Mouse (Mus musculus): ENCODE data around the gene Pnpla7.

The Pnpla7 gene

GRCm38 (mm10) chr2:24987762-24988161 lies 11.9 kb downstream of the Pnpla7 start:
- no peak for DNase-seq (ENCODE audit: low read depth in 2 of 2, low spot score in 2 of 2)

GRCm38 (mm10) chr2:24995332-24995731 lies 19.5 kb downstream of the Pnpla7 start:
- no peak for DNase-seq (ENCODE audit: low read depth in 2 of 2, low spot score in 2 of 2)

- DNase-seq (ENCODE audit: low read depth in 2 of 2, low spot score in 2 of 2): no peak
Observed at GRCm38 (mm10) chr2:24996471-24996870, 20.6 kb downstream of the Pnpla7 start.

DNA sequence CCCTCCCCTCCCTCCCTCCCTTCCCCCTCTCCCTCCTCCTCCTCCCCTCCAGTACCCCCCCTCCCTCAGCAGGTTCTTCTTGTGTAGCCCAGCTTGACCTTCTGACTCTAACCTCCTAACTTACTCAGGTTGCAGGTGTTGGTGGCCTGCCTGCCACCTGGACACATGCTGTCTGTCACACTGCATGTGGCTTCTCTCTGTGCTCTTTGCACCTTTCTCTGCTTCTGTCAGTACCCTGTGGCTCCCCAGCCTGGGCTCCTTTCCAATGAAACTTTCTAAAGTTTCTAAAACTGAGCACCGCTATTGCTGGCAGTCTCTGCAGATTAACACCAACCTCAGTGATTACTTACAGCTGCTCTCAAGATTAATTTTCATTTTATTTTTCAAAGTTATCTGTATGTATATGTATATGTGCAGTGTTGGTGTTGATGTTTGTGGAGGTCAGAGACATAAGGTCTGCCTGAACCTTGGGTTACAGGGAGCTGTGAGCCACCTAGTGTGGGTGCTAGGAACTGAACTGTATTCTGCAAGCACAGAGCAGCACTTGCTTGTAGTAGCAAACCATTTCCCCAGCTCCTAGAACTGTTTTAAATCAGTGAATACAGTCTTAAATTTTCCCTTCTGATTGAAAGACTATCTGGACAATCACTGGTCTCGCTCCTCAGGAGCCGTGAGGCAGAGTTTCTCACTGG lies 24.9 kb downstream of the Pnpla7 start:
- no peak for DNase-seq (ENCODE audit: low read depth in 2 of 2, low spot score in 2 of 2)

GRCm38 (mm10) chr2:25003946-25004786 lies 28.3 kb downstream of the Pnpla7 start:
- no peak for DNase-seq (ENCODE audit: low read depth in 2 of 2, low spot score in 2 of 2)

DNA sequence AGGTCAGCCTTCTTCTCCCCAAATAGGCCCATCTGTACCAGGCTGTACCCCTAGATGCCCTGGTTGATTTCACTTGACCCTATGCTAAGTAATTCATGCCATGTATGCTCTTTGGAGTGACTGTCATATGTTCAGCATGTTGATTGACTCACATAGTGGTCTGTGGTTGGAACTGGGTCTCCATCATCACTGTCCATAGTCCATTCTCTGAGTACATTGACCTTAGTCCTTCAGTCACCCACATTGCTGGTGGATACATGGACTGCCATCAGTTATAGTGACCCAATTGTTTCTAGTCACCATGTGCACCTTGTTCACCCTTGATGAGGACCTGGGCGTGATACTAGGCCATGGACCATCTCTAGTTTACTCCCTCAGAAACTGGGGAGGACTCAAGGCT lies 30.9 kb downstream of the Pnpla7 start:
- no peak for DNase-seq (ENCODE audit: low read depth in 2 of 2, low spot score in 2 of 2)

- no peak for DNase-seq (ENCODE audit: low read depth in 2 of 2, low spot score in 2 of 2)
Observed at GRCm38 (mm10) chr2:25008250-25008649, 32.4 kb downstream of the Pnpla7 start.

DNA sequence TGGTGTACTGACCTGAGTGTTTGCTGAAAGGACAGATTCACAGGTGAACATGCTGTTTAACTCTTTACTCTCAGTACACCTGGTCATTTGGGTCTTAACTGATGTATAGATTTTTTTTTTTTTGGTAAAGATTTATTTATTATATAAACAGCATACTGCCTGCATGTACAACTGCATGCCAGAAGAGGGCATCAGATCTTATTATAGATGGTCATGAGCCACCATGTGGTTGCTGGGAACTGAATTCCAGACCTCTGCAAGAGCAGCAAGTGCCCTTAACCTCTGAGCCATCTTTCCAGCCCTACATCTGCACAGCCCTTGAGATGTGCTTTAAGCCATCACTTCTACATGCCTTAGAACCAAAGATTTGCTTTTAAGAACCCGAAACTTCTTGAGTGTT lies 46.8 kb downstream of the Pnpla7 start:
- no peak for DNase-seq (ENCODE audit: low read depth in 2 of 2, low spot score in 2 of 2)

GRCm38 (mm10) chr2:25025109-25025508 lies 49.3 kb downstream of the Pnpla7 start:
- no peak for DNase-seq (ENCODE audit: low read depth in 2 of 2, low spot score in 2 of 2)

DNA sequence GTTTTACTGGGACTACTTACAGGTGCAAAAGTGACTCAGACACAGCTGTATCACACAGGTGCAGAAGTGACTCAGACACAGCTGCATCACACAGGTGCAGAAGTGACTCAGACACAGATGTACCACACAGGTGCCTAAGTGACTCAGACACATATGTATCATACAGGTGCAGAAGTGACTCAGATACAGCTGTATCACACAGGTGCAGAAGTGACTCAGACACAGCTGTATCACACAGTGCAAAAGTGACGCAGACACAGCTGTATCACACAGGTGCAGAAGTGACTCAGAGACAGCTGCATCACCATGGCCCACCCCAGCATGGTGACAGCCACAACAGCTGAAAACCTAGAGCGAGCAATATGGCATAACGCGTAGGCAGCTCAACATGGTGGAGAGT lies 59.2 kb downstream of the Pnpla7 start:
- no peak for DNase-seq (ENCODE audit: low read depth in 2 of 2, low spot score in 2 of 2)

GRCm38 (mm10) chr2:25040089-25040488 lies 64.3 kb downstream of the Pnpla7 start:
- DNase-seq (ENCODE audit: low read depth in 2 of 2, low spot score in 2 of 2): no peak

- DNase-seq (ENCODE audit: low read depth in 2 of 2, low spot score in 2 of 2): no peak
Observed at GRCm38 (mm10) chr2:25050921-25051320, 75.1 kb downstream of the Pnpla7 start.

GRCm38 (mm10) chr2:25051450-25051849 lies 75.6 kb downstream of the Pnpla7 start:
- DNase-seq (ENCODE audit: low read depth in 2 of 2, low spot score in 2 of 2): no peak

- no peak for DNase-seq (ENCODE audit: low read depth in 2 of 2, low spot score in 2 of 2)
Observed at GRCm38 (mm10) chr2:25053101-25053500, 77.3 kb downstream of the Pnpla7 start.

DNA sequence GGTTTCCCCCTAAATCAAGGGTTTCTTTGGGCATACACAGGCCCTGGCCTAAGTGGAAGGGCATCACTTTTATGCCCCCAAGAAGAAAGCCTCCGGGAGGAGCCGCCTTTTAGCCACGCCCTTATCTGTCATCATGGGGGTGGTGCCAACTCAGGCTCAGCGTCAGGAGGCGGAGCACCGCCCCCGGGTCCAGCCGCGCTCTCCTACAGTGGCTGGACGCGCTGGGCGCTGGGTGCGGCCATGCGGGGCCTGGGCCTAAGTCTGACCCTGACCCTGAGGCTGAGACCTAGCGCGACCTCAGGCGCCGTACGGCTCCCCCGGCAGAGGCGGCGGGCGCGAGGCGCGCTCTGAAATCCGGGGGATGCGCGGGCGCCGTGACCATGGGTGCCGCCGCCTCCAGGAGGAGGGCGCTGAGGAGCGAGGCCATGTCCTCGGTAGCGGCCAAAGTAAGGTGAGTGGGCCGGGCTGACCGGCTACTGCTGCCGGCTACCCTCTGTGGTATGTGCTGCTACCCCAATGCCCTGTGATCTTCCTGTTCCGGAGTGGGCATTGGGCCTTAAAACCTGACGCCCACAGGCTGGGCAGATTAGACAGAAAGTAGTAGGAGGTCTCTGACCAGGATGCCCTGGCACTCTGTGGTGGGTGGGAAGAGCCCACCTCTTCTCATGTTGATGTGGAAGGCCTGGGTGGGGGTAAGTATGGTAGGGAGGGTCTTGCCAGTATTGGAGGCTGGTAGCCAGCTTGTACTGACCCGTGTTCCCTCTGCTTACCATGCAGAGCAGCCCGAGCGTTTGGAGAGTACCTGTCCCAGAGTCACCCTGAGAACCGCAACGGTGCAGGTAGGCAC lies 78.6 kb downstream of the Pnpla7 start, which contains the start of gene Nsmf:
Gene Nsmf (plus strand): TSS at position 135 of the 847 bp plus-strand sequence.
- peak; percentile 53 to 74 for DNase-seq (ENCODE audit: low read depth in 2 of 2, low spot score in 2 of 2)

GRCm38 (mm10) chr2:25055068-25055405 lies 79.2 kb downstream of the Pnpla7 start:
- DNase-seq (ENCODE audit: low read depth in 2 of 2, low spot score in 2 of 2): no peak

GRCm38 (mm10) chr2:25055409-25056155 lies 79.7 kb downstream of the Pnpla7 start:
- DNase-seq (ENCODE audit: low read depth in 2 of 2, low spot score in 2 of 2): no peak

- DNase-seq (ENCODE audit: low read depth in 2 of 2, low spot score in 2 of 2): no peak
Observed at GRCm38 (mm10) chr2:25058926-25059325, 83.1 kb downstream of the Pnpla7 start.

GRCm38 (mm10) chr2:25063523-25063922 lies 87.7 kb downstream of the Pnpla7 start:
- DNase-seq (ENCODE audit: low read depth in 2 of 2, low spot score in 2 of 2): no peak

GRCm38 (mm10) chr2:25064285-25064684 lies 88.5 kb downstream of the Pnpla7 start:
- no peak for DNase-seq (ENCODE audit: low read depth in 2 of 2, low spot score in 2 of 2)

- no peak for DNase-seq (ENCODE audit: low read depth in 2 of 2, low spot score in 2 of 2)
Observed at GRCm38 (mm10) chr2:25065537-25065936, 89.7 kb downstream of the Pnpla7 start.

Measured in CD8-positive naive resting alpha-beta T cell, adult 2 months (primary cell).